8 mouse cellular contexts compared by ENCODE assay signal in genomic region chr1:50927077-50927611, GRCm38 (mm10). TPM values are rescaled to one million over a fixed set of nuclear protein-coding genes. Genes with fewer than 3 reads are reported as not detected.
DNase-seq lines count a peak whose midpoint lies in the region; ATAC-seq and TF ChIP-seq lines count a peak whose summit lies in the region.

No protein-coding gene starts in this region.

- H3K4me3 ChIP-seq in embryonic facial prominence, embryonic 11.5 days (ENCODE audit: low read depth, low read length): peak overlapping the region; percentile 59
- H3K4me3 ChIP-seq in intestine, postnatal 0 days (ENCODE audit: low read depth, low read length): peak overlapping the region; percentile 49

- H3K4me1 ChIP-seq in embryonic facial prominence, embryonic 11.5 days (ENCODE audit: control insufficient read depth, insufficient read depth, low read length): no peaks in the 10 kb centered on the region
- no peaks in the 10 kb centered on the region for H3K4me1 ChIP-seq in intestine, postnatal 0 days (replicated peaks; ENCODE audit: control insufficient read depth, insufficient read depth, low read length)

- ATAC-seq in embryonic facial prominence, embryonic 11.5 days (replicated peaks; ENCODE audit: insufficient number of reproducible peaks, low FRiP score, low TSS enrichment, low read depth): peak; percentile 98
- peak; percentile 87 for ATAC-seq in intestine, postnatal 0 days
- ATAC-seq in megakaryocyte progenitor cell, adult 5-6 weeks (replicated peaks; ENCODE audit: poor library complexity): peak; percentile 79

- peaks cover 5% of the 10 kb centered on the region for H3K27me3 ChIP-seq in embryonic facial prominence, embryonic 11.5 days (ENCODE audit: control insufficient read depth, insufficient read depth, low read length)
- H3K27me3 ChIP-seq in intestine, postnatal 0 days (replicated peaks; ENCODE audit: control insufficient read depth, insufficient read depth, low read length): peaks cover 36% of the 10 kb centered on the region

- H3K9me3 ChIP-seq in embryonic facial prominence, embryonic 11.5 days (replicated peaks; ENCODE audit: control insufficient read depth, low read length): no peaks in the 10 kb centered on the region
- H3K9me3 ChIP-seq in intestine, postnatal 0 days (ENCODE audit: control insufficient read depth): no peaks in the 10 kb centered on the region

- H3K27ac ChIP-seq in embryonic facial prominence, embryonic 11.5 days (replicated peaks; ENCODE audit: low read depth, low read length): no peak overlapping the region
- H3K27ac ChIP-seq in intestine, postnatal 0 days (ENCODE audit: low read depth, low read length): no peak overlapping the region

- peak; percentile 56 for TF ChIP-seq CTCF in intestine, postnatal 0 days (IDR thresholded peaks at IDR 0.05; ENCODE audit: low read depth)

- H3K36me3 ChIP-seq in embryonic facial prominence, embryonic 11.5 days (replicated peaks; ENCODE audit: control insufficient read depth, insufficient read depth, low read depth, low read length): no peaks in the 10 kb centered on the region
- no peaks in the 10 kb centered on the region for H3K36me3 ChIP-seq in intestine, postnatal 0 days (ENCODE audit: control insufficient read depth, insufficient read depth)

- H3K4me2 ChIP-seq in embryonic facial prominence, embryonic 11.5 days (ENCODE audit: low read depth, low read length): peak overlapping the region; percentile 99
- H3K4me2 ChIP-seq in intestine, postnatal 0 days (replicated peaks; ENCODE audit: low read depth): peak overlapping the region; percentile 77

- 0% methylated on average over 37 of the region's 37 CpGs for WGBS in embryonic facial prominence, embryonic 11.5 days
- WGBS in intestine, postnatal 0 days: under 1% methylated on average over 37 of the region's 37 CpGs

- H3K9ac ChIP-seq in embryonic facial prominence, embryonic 11.5 days (replicated peaks; ENCODE audit: low read length): peak overlapping the region; percentile 51
- H3K9ac ChIP-seq in intestine, postnatal 0 days (ENCODE audit: low read depth, low read length): no peak overlapping the region

- peak; percentile 88 for DNase-seq in adrenal gland, postnatal 14 days
- peak; percentile 92 for DNase-seq in embryonic facial prominence, embryonic 11.5 days (ENCODE audit: low spot score)
- peak; percentile 98 for DNase-seq in heart, adult 11 months
- peak; percentile 94 for DNase-seq in left cerebral cortex, postnatal 14 days (ENCODE audit: low spot score in 2 of 2)
- DNase-seq in right cerebral cortex, postnatal 25 days: peak; percentile 97
- DNase-seq in B cell, adult 2 months: no peak

- intact Hi-C loops in left cerebral cortex, postnatal 14 days (cut with DNase I): loop anchor here (2.0 to 10.0 kb wide), 2 partner anchors 406 to 668 kb away; no protein-coding TSS in a partner anchor

RNA-seq across cellular contexts. Expression of gene Tmeff2, which starts 26.7 kb away (rescaled TPM):
- total RNA-seq in adrenal gland, postnatal 14 days (2021): 6.2 and 6.7 TPM in 2 replicates
- 8.6 and 10.1 TPM in 2 replicates for polyA plus RNA-seq in embryonic facial prominence, embryonic 11.5 days (2014; fragmentation: Nextera tagmentation; extraction: Ambion mirVana)
- polyA plus RNA-seq in intestine, postnatal 0 days (2015; fragmentation: Nextera tagmentation; extraction: Ambion mirVana): 4.9 and 5.0 TPM in 2 replicates
- 10 to 100 TPM; 41.3 to 48.3 TPM for total RNA-seq in left cerebral cortex, postnatal 14 days (2021)
- 0.10 TPM in 1 of 2 replicates, not detected in the other for total RNA-seq in megakaryocyte progenitor cell, adult 5-6 weeks (2015)
- not detected in 2 replicates for total RNA-seq in megakaryocyte progenitor cell, adult 5-6 weeks (2017)

Comparison
In these comparisons a context has a peak if more than half of its experiments do, and no peak if none do; other contexts are left out.
1. DNase-seq: peak in adrenal gland, postnatal 14 days (single experiment), embryonic facial prominence, embryonic 11.5 days (single experiment), heart, adult 11 months (single experiment), left cerebral cortex, postnatal 14 days (2 of 2) and right cerebral cortex, postnatal 25 days (single experiment); none in B cell, adult 2 months (0 of 2).
2. Peak in every context shown above with its lines, with median percentiles within 50 percentile points of each other: ATAC-seq.